ENCODE assay signal across 14 mouse cellular contexts in the genomic region with DNA sequence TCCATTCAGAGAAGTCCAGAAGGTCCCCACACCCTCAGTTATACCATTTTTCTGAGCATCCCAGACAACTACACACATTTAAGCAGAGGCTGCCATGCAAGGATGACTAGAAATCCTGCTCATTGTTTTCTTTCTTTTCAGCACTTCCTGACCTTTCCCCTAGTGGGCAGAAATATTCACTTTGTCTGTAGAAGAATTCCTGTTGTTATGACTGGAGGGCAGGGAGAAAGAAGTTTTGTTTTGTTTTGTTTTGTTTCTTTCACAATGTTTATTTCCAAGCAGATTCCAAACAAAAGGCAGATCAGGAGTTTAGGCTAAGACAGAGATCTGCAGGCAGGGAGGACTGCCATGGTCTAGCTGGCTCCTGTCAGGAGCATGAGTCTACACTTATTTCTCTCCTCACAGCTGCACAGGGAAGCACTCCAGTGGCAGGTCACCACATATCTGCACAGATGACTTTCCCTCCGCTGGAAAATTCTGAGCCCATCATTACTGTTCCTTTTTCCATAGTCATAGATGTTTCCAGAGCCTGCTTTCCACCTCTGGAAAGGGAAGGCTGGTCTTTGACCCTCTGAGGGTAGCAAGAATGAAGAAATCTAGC.
DNase-seq lines count a peak whose midpoint lies in the region; ATAC-seq and TF ChIP-seq lines count a peak whose summit lies in the region.
"Had no signal": no experiment of that assay in that cellular context is flagged by ENCODE, and none has a peak within 500 bp of the region (broad histone marks: within the 10 kb centered on the region; RNA-seq: fewer than 3 reads in every experiment).

No protein-coding gene starts in this region.

- no peaks in the 10 kb centered on the region for H3K27me3 ChIP-seq in heart, embryonic 10.5 days (ENCODE audit: insufficient read depth, poor library complexity, severe bottlenecking)
- no peaks in the 10 kb centered on the region for H3K27me3 ChIP-seq in embryonic facial prominence, embryonic 14.5 days (replicated peaks; ENCODE audit: control insufficient read depth, insufficient read depth, low read length)
- H3K27me3 ChIP-seq: neural tube, embryonic 12.5 days had no signal

- H3K9me3 ChIP-seq in heart, embryonic 10.5 days = no peaks in the 10 kb centered on the region
- no peaks in the 10 kb centered on the region for H3K9me3 ChIP-seq in embryonic facial prominence, embryonic 14.5 days (ENCODE audit: control insufficient read depth, low read length)
- H3K9me3 ChIP-seq: forebrain, embryonic 10.5 days; neural tube, embryonic 12.5 days had no signal

- H3K4me3 ChIP-seq in heart, embryonic 10.5 days = no peak overlapping the region
- H3K4me3 ChIP-seq in layer of hippocampus, adult 2 months = no peak overlapping the region
- no peak overlapping the region for H3K4me3 ChIP-seq in embryonic facial prominence, embryonic 14.5 days (ENCODE audit: low read depth, low read length)
- H3K4me3 ChIP-seq: forebrain, embryonic 10.5 days; left cerebral cortex, adult 2 months; neural tube, embryonic 12.5 days had no signal

- DNase-seq in heart, embryonic 10.5 days (ENCODE audit: low spot score) = no peak
- DNase-seq in heart, postnatal 36 days = no peak
- DNase-seq in layer of hippocampus, adult 2 months (ENCODE audit: low spot score in 2 of 2) = no peak
- no peak for DNase-seq in layer of hippocampus, adult 18-20 months (ENCODE audit: low spot score in 2 of 2)
- DNase-seq in 3T3-L1 (ENCODE audit: low read depth, low spot score) = peak; percentile 71
- no peak for DNase-seq in embryonic facial prominence, embryonic 14.5 days (ENCODE audit: low spot score)
- DNase-seq in urinary bladder, adult 2 months (ENCODE audit: low spot score) = no peak
- DNase-seq: adrenal gland, adult 2 months; kidney, postnatal 36 days; right cerebral cortex, adult 18-20 months had no signal

- WGBS in heart, embryonic 10.5 days = 71% methylated on average over 1 of the region's 1 CpGs
- WGBS in embryonic facial prominence, embryonic 14.5 days = 46% methylated on average over 1 of the region's 1 CpGs

- intact Hi-C loops in heart, postnatal 36 days (cut with DNase I) = no loop called here

- H3K4me1 ChIP-seq in heart, embryonic 10.5 days = peaks cover 22% of the 10 kb centered on the region
- peaks cover 35% of the 10 kb centered on the region for H3K4me1 ChIP-seq in embryonic facial prominence, embryonic 14.5 days (ENCODE audit: control insufficient read depth, insufficient read depth, low read length)

- no peaks in the 10 kb centered on the region for H3K36me3 ChIP-seq in heart, embryonic 10.5 days
- no peaks in the 10 kb centered on the region for H3K36me3 ChIP-seq in embryonic facial prominence, embryonic 14.5 days (ENCODE audit: control insufficient read depth, insufficient read depth, low read length)
- H3K36me3 ChIP-seq: forebrain, embryonic 10.5 days; neural tube, embryonic 12.5 days had no signal

- H3K9ac ChIP-seq in embryonic facial prominence, embryonic 14.5 days (ENCODE audit: low read depth, low read length) = no peak overlapping the region
- H3K9ac ChIP-seq: neural tube, embryonic 12.5 days had no signal

- TF ChIP-seq CTCF in layer of hippocampus, adult 2 months (conservative IDR thresholded peaks at IDR 0.05) = peak; percentile 42

- ATAC-seq in embryonic facial prominence, embryonic 14.5 days (ENCODE audit: low read depth) = no peak
- ATAC-seq in granulocyte monocyte progenitor cell, adult 5-6 weeks (replicated peaks; ENCODE audit: poor library complexity, severe bottlenecking) = no peak

- H3K27ac ChIP-seq in heart, embryonic 10.5 days = peak overlapping the region; percentile 69
- no peak overlapping the region for H3K27ac ChIP-seq in layer of hippocampus, adult 2 months
- H3K27ac ChIP-seq in embryonic facial prominence, embryonic 14.5 days (replicated peaks; ENCODE audit: low read depth, low read length) = 0 out of 2 replicates have a peak overlapping the region, but pooled peaks have one; percentile 30
- H3K27ac ChIP-seq: left cerebral cortex, adult 2 months; neural tube, embryonic 12.5 days had no signal

- H3K4me2 ChIP-seq in embryonic facial prominence, embryonic 14.5 days (ENCODE audit: low read depth, low read length) = no peak overlapping the region
- H3K4me2 ChIP-seq: neural tube, embryonic 12.5 days had no signal
